Mouse (Mus musculus): Measurements from ENCODE around the gene Mif.
"Not testable (repeated sequence)": the region's sequence is repeated elsewhere in the genome, so short reads cannot be mapped to it uniquely, and the experiment has no call there.

Gene Mif

DNA sequence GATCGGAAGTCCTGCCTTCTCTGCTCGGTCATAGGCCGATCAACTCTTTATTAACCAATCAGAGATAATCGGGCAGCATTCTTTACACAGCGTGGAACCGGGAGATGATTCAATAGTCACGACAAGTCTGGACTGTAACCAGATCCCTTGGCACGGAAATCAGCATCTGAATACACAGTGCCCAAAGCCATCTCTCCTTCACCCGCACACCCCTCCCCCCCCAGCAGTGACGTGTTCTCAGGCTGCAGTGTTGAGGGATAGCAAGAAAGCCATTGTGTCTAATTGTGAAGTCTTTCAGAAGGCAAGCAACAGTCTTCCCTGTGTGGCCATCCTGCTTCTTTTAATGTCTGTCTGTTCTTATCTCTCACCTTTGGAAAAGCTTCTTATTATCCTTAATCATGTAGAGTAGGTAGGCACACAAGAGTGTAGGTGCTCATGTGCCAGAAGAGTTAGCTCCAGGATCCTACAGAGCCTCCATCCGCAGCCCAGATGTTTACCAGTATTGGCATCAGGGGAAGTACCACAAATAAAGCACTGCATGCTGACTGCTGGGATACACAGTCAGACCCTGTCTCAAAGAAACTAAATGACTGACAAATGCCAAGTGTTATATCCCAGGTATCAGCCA, 13.0 kb upstream of the Mif start:
- peak; percentile 95 for DNase-seq

DNA sequence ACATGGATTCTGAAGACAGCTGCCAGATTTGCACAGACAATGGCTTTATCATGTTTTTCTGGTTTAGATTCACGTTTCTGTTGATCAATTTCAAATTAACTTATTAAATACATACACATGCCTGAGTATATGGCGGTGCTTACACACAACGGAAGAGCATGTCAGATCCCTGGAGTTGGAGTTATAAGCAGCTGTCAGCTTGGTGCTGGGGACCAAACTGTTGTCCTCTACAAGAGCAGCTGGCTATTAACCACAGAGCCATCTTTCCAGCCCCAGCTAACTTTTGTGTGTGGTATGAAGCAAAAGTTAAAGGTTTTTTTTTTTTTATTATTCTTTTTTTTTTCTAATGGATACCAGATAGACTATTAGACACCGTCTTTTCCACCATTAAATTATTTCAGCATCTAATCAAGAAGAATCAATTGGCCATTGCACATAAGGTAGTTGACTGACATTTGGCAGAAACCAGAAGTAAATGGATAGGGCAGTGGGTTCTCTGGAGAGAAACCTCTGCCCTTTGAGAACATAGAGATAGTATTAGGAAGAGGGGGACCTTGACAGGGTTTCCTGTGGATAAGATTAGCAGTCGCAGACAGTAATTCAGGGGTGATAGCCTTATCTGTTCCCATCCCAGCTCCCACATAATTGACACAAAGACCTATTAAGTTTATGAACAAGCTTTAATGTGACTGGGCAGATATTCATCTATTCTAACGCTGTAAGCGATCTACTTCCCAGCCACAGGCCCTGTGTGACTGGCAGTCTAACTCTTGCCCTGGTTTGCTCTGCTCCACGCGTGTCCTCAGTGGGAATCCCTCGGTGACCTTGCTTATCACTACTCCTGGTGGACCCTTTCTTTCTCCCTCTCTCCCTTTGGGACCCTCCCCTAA, 12.2 kb upstream of the Mif start:
- no peak for DNase-seq

- DNase-seq = no peak
These were observed 1.5 kb upstream of the Mif start for GRCm38 (mm10) chr10:75861587-75861986.

GRCm38 (mm10) chr10:75860746-75861145, 706 bp upstream of the Mif start:
- DNase-seq = peak; percentile 24

DNA sequence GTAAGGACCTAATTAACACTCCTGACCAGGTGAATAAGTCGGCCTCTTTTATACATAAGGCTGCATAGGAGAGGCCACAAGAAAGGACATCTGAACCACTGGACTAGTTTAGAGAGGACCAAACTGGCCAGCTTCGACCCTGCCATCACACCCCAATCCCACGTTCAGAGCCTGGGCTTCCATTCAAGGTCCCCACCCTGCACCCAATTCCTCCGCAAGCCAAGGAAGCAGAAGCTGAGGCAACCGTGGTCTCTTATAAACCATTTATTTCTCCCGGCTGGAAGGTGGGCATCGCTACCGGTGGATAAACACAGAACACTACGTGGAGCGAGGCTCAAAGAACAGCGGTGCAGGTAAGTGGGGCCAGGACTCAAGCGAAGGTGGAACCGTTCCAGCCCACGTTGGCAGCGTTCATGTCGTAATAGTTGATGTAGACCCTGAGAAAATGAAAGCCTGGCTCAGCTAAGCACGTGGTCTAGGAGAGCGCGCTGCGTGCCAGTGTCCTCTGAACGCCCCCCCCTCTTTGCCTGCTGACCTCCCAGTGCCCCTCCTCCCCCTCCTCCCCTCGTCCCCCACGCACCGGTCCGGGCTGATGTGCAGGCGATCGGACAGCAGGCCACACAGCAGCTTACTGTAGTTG, 813 bp downstream of the Mif start:
- peak; percentile 82 for DNase-seq

DNA sequence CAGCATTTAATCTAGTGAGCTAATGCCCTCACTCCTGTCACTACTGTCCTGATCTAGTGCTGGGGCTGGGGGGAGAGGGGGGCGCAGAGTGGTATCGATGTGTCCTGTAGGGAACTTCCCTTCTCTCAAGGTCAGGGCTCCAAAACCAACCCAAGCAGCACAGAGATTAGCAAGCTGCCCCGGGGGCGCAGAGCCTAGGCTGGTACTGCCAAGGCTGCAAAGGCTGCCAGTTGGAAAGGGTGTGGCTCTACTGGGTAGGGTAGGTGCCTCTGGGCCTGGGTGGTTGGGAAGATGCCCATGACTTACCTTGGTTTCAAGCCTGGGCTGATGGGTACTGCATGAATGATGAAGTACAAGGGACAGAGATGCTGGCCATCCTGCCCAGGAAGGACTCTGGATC, 2.4 kb downstream of the Mif start:
- no peak for DNase-seq

- DNase-seq = no peak
These were observed 3.1 kb downstream of the Mif start for GRCm38 (mm10) chr10:75856976-75857375.

GRCm38 (mm10) chr10:75856155-75856907, 3.7 kb downstream of the Mif start:
- no peak for DNase-seq

DNA sequence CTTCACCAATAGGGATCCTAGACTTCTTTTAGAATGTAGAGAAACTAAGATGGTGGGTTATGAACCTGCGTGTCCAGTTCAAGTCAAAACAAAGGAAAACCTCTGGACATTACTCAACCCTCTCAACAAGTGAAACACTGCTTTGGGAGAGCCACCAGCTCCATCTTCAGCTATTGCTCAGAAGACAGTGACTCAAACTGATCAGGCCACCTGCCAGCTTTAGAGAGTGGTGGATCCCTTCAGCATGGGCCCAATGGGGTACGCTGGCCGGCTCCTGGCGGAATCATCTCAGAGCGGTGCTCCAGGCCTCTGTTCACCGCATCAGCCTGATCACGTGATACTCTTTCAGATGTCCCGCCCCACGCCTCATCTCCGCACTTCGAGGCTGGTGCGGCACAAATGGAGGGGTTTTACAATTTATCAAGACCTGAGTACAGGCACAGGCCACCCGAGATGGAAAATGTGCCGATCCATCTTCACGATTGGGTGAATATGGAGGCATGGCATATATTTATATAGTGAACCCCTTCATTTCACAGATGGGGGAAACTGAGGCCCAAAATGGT, 4.5 kb downstream of the Mif start:
- DNase-seq = no peak

- DNase-seq = no peak
These were observed 5.2 kb downstream of the Mif start for GRCm38 (mm10) chr10:75854791-75855190.

DNA sequence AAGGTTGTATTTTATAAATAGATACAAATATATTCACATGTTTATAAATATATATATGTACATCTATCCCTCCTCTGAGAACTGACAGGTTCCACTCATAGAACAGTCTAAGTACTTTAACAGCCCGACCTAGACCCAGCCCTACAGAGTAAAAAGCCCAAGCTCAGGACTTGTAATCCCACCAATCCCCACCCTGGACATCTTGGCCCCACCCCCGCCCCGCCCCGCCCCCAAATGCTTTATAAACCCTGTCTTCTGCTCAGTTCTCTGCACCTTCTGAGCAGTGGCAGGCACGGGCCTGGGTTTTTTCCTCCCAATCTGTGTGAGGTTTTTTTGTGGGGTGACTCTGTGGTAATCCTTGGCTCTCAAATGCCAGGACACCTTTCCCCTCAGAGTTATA, 5.9 kb downstream of the Mif start:
- DNase-seq = no peak

- peak; percentile 91 for DNase-seq
These were observed 6.6 kb downstream of the Mif start for GRCm38 (mm10) chr10:75853452-75853851.

DNA sequence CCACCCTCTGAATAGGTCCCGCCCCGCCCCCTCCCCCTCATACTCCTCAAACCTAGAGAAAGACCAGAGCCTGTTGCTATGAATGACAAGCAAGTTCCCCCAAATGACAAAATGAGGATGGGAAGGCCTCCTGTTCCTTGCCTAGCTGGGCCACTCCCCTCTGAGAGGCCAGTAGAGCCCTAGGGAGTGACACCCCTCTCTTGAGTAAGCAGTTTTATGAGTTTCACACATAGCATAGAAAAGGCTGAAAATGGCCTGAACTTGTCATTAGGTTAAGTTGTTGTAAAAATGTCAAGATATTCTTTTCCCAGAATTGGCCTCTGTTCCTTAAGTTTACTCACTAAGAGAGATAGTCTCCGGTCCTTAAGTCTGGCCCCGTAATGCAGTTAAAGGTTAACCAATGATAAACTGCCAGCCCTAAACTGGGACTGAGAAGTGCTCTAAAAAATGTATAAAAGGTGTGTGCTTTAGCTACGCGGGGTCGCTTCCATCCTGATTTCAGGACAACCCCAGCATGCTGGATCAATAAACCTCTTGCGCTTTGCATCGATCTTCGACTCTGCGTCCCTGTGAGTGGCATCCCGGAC, 7.4 kb downstream of the Mif start:
- DNase-seq = no peak

DNA sequence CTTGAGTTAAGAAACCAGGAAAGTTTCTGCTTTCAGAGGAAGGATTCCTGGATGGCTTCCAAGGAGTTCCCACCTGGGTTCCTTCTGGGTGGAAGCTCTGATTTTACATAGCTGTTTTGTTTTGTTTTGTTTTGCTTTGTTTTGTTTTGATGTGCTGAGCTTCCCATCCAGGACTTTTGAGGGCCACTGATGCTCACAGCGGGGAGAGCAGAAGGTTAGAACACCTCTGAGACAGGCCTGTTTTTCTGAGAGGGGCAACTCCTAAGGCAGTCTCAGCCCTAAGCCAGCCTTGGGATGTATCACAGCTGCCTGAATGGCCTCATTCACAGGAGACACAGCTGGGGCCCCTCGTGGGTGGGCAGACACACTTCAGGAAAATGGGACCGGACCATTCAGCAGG, 8.4 kb downstream of the Mif start:
- no peak for DNase-seq

DNA sequence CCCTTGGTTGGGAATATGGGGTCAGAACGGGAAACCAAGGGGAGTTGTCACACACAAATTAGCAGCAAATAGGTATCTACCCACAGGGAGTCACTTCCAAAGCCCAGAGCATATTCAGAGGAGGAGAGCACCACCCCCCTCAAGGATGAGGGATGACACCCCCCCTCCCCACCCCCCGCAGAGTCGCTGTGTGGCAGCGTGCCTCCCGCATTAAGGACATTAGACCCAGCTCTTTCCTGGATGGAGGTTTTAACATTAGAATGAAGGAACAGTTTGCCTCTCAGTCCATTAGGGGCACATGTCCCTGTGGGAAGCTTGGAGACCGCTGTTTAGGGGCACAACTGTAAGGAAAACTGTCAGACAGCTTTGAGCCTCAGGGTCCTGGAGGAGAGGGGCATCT, 9.0 kb downstream of the Mif start:
- peak; percentile 52 for DNase-seq

GRCm38 (mm10) chr10:75848382-75848781, 11.7 kb downstream of the Mif start:
- DNase-seq = no peak

- no peak for DNase-seq
These were observed 14.6 kb downstream of the Mif start for GRCm38 (mm10) chr10:75845306-75845930.

DNA sequence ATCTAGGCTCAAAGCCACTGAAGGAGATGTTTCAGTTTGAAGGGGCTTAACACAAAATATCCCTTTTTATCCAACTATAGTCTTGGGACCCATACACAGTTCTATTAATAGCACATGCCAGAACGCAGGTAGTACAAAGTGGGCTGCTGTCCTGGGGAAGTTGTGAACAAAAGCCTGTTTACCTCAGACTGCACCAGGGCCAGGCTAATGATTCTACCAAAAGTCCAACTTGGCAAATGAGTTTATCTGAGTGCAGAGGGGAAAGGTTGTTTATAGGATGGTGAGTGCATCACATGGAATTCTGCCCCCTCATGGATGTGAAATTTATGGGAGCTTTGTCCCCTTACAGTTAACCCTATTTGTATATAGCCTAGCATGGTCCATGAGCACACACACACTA, 15.2 kb downstream of the Mif start:
- DNase-seq = no peak

DNA sequence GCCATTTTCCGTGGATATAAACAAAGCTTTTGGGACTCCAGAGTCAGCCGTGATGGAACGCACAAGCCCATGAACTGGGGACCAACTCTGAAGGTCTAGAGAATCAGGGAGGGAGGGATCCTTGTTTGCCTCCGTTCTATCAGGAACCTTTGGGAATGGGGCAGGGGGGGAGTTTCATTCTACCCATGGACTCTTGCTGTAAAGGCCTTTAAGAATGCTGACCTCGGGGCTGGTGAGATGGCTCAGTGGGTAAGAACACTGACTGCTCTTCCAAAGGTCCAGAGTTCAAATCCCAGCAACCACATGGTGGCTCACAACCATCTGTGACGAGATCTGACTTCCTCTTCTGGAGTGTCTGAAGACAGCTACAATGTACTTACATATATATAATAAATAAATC, 16.1 kb downstream of the Mif start:
- not testable (repeated sequence) for DNase-seq

GRCm38 (mm10) chr10:75839092-75839491, 20.9 kb downstream of the Mif start:
- DNase-seq = no peak

DNA sequence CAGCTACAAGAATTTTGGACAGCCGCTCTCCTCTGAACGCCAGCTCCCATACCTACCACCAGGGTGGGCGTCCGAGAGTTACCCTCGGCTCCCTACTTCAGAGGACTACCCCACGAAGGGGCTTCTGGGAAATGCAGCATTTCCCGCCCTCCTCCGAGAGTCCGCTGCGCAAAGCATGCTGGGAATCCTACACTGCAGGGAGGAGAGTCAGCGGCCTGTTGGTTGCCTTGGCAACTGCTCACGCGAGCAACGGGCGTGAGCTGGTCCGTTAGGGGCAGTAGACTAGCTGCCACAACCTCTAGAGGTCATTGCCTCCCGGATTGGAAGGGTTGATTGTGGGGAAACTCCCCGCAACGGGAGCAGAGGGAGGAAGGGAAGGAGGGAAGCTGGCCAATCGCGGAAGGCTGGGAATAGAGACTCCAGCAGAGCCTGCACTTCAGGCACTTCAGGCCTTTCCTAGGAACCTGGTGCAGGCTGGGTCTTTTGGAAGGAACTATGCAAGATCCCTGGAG, 22.7 kb downstream of the Mif start, which contains the start of gene Gstt2:
Gene Gstt2 (minus strand): TSS at position 177 of the 512 bp plus-strand sequence.
- DNase-seq = peak; percentile 98

Data from retina, postnatal 1 day (tissue).